Mouse (Mus musculus) embryo, embryonic 10.5 days (tissue): Measurements from ENCODE around the gene Sbk2.

Experiments used
- DNase-seq: peaks from one replicate; pipeline ENCODE4 v3.0.0-alpha.2; 2015; ENCODE audit warnings: low spot score

Gene Sbk2

GRCm38 (mm10) chr7:4921824-4922482 lies 42.3 kb downstream of the Sbk2 start, which contains the start of gene Nat14:
Gene Nat14 (plus strand): TSS chr7:4922028.
- DNase-seq = no peak

- no peak for DNase-seq
These were observed 43.0 kb downstream of the Sbk2 start for GRCm38 (mm10) chr7:4920976-4921823.

- DNase-seq = no peak
These were observed 43.7 kb downstream of the Sbk2 start for GRCm38 (mm10) chr7:4920496-4920895.

- no peak for DNase-seq
These were observed 44.2 kb downstream of the Sbk2 start for GRCm38 (mm10) chr7:4919971-4920370.

- no peak for DNase-seq
These were observed 45.1 kb downstream of the Sbk2 start for GRCm38 (mm10) chr7:4919096-4919495.

GRCm38 (mm10) chr7:4918681-4919080 lies 45.5 kb downstream of the Sbk2 start:
- DNase-seq = no peak

- DNase-seq = no peak
These were observed 46.7 kb downstream of the Sbk2 start for GRCm38 (mm10) chr7:4917494-4917893.

- no peak for DNase-seq
These were observed 48.4 kb downstream of the Sbk2 start for GRCm38 (mm10) chr7:4915669-4916416.

- DNase-seq = peak; percentile 98
These were observed 49.1 kb downstream of the Sbk2 start, which contains the start of gene Zfp628 for GRCm38 (mm10) chr7:4915007-4915665. Gene Zfp628 (plus strand): TSS chr7:4915217.

GRCm38 (mm10) chr7:4912248-4912647 lies 52.0 kb downstream of the Sbk2 start:
- DNase-seq = peak; percentile 26

- DNase-seq = peak; percentile 85
These were observed 52.6 kb downstream of the Sbk2 start for GRCm38 (mm10) chr7:4911561-4911960.

GRCm38 (mm10) chr7:4906466-4906950 lies 57.7 kb downstream of the Sbk2 start, which contains the start of gene Gm36210:
Gene Gm36210 (minus strand): TSS chr7:4906516.
- DNase-seq = no peak

- DNase-seq = no peak
These were observed 61.8 kb downstream of the Sbk2 start for GRCm38 (mm10) chr7:4902404-4902803.

GRCm38 (mm10) chr7:4901171-4901570 lies 63.0 kb downstream of the Sbk2 start:
- peak; percentile 56 for DNase-seq

- no peak for DNase-seq
These were observed 63.7 kb downstream of the Sbk2 start for GRCm38 (mm10) chr7:4900523-4900851.

GRCm38 (mm10) chr7:4899649-4900522 lies 64.3 kb downstream of the Sbk2 start:
- DNase-seq = peak; percentile 37

GRCm38 (mm10) chr7:4898851-4899648 lies 65.2 kb downstream of the Sbk2 start:
- DNase-seq = peak; percentile 17

GRCm38 (mm10) chr7:4895186-4895585 lies 69.0 kb downstream of the Sbk2 start:
- no peak for DNase-seq
